Mouse (Mus musculus) inflammation-experienced regulatory T-cells, adult 6 months (primary cell): Measurements from ENCODE around the gene Tfeb. TPM values are rescaled to one million over a fixed set of nuclear protein-coding genes. Genes with fewer than 3 reads are reported as not detected.

Experiments
- ATAC-seq: one replicate; pipeline ENCODE4 v1.8.0; 2017
- polyA plus RNA-seq, 3 experiments: library from polyadenylated mRNA; unstranded; fragments of 100-300 nt; shearing (Covaris generic); gene quantifications; one replicate each; pipeline ENCODE4 v1.2.1; 2017

Tfeb gene
- polyA plus RNA-seq, 3 experiments from 2014 or later: 5.6 to 10.6 (median 6.5) TPM

DNA sequence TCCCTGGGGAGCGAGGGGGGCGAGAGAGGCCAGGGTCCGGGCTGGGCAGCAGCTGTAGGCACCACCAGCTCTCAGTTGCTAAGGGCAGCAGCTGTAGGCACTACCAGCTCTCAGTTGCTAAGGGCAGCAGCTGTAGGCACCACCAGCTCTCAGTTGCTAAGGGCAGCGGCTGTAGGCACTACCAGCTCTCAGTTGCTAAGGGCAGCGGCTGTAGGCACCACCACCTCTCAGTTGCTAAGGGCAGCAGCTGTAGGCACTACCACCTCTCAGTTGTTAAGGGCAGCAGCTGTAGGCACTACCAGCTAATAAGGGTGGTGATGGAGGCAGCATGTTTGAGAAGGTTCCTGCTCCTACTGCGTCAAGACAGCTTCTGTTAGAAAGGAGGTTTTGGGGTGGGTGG is 52.2 kb downstream of the Tfeb start:
- no peak for ATAC-seq

DNA sequence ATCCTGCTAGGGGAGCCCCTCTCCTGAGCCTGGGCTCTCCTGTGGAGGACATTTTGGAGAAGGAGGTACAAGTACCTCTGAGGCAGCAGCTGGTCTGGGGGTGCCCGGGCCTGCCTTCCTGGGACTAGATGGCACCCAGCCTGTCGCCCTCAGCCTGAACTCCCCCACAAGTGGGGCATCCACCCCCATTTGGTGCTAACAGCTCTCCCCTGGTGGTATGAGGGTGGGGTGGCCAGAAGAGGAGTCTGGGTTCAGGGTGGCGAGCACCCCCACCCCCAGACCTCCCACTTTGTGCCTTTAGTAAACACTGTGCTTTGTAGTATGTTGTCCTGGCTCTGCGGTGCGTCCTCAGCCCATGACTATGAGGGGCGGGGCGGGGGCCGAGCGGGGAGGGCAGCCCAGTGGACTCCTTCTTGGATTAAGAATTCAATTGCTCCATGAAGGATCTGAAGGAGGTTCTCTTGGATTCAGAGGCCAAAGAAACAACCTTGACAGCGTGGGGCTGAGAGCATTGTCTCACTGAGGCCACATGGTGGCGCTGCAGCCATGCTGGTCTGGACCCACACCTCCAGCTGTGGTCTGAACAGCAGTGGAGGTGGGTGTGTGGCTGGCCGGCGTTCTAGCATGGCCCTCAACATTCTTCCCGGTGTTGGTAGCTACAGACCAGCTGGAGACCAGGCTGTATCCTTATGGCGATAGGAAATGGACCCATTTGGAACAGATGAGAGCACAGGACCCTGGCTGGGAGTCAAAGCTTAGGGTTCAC is 55.5 kb downstream of the Tfeb start:
- no peak for ATAC-seq

DNA sequence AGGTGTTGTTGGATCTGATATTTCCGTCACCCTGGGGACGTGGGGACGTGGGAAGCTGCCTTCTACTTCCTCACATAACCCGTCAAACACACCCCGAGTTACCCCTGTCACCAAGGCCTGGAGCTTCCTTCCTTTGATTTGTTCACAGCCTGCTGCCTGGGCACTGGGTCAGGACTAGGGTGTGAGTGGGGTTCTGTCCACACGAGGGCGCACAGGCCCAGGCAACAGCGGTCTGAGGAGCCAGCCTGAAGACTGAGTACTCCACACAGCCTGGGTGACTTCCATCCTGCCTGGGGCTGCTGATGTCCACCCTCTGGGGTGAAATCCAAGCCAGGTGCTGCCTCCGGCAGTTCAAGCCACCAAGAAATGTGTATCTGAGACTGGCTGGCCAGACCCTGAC is 56.5 kb downstream of the Tfeb start:
- peak; percentile 82 for ATAC-seq

DNA sequence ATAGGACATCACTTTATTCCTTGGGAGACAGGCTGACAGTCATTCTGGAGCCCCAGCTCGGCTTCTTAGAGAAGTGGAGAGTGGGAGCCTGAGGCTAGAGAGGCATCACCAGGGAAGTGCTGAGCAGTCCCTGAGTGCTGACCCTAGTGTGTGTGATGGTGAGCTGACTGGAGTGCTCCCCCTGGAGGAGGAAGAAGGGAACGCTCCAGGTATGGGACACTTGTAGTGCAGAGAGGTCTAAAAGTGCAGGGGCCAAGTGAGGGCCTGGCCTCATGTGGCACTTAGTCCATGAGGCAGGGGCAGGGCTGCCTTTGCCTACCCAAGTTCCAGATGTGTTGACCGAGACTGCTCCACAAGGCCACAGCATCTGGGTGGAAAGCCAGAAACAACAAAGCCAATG is 58.6 kb downstream of the Tfeb start:
- ATAC-seq: no peak

DNA sequence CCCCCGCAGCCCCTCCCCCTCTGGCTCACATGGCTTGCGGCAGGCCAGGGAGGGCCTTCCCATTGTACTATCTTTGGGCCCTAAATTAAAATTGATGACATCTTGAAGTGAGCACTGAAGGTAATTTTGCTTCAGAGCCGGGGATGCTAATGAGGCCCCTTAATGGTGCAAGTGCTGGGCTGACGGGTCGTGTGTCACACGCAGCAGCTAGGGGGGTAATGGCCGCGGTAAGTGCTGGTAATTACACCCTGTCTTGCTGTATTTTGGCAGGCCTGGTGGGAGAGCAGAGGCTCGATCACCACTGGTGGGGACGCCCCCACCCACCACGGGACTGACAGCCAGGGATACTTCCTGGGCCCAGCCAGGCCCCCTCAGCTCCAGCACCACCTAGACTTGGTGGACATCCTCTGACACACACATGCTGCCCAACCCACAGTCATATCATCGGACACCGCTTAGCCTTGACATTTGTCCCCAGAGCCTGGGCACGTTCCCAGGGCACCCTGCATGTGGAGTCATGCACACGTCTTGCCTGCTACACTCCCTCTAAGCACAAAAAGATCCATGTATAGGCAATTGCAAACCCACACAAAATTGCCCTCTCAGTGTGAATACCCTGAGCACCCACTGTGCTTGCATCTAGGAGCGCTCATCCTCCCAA is 59.5 kb downstream of the Tfeb start:
- no peak for ATAC-seq

DNA sequence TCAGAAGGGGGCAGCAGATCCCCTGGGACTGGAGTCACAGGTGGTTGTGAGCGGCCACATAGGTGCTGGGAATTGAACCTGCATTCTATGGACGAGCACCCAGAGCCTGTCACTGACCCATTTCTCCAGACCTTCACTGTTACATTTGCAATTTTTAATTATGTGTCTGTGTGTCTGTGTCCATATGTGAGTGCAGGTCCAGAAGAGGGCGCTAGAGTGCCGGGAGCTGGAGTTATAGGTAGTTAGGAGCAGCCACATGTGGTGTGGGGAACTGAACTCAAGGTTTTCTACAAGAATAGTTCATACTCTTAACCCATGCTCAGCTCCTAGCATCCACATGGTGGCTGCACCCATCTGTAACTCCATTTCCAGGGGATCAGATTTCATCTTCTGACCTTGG is 60.1 kb downstream of the Tfeb start:
- no peak for ATAC-seq

DNA sequence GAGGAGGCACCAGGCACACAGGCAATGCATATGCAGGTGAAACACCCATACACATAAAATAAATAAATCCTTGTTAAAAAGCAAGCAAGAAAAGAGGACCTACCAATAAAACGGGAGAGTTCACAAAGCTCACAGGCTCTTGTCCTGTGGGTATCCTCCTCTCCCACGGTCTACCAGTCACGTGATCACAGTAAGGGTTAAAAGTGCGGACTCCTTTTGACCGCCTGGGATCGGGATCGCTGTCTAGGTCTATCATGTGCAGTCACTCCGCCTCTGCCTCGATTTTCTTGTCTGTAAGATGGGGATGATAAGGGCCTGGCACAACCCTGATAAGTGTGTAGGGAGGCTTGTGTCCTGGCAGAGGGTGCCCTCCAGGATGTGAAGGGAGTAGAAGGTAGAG is 60.6 kb downstream of the Tfeb start:
- ATAC-seq: no peak

DNA sequence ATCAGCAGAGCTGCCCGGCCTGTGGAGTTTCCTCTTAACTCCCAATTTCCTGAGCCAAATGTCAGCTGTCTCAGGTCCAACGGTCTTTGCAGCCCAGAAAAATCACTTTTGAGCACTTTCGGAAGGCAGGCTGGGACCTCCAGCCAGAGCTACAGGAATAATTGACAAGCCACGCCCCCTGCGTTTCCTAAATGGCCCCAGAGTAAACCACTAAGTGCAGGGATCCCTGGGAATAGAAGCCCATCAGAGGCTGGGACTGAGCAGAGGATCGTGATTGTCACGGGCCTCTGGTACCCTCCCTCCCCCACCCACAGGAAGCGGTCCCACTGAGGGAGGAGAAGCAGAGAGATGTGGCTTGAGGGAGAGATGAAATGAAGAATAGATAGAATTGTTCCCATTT is 66.0 kb downstream of the Tfeb start:
- no peak for ATAC-seq

DNA sequence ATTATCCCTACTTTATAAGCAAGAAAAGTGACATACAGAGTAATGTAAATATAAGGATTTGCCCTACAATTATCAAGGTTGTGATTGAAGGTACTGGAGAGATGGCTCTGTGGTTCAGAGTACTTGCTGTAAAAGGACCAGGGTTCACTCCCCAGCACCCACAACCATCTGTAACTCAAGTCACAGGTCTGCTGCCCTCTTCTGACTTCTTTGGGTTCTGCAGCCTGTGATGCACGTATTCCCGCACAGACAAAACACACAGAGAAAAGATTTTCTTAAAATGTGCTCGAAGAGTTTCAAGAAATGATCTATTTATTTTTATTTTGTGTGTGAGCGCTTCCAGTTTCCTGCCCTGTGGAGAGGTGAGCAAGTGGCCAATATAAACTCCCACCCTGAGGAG is 66.8 kb downstream of the Tfeb start:
- no peak for ATAC-seq

DNA sequence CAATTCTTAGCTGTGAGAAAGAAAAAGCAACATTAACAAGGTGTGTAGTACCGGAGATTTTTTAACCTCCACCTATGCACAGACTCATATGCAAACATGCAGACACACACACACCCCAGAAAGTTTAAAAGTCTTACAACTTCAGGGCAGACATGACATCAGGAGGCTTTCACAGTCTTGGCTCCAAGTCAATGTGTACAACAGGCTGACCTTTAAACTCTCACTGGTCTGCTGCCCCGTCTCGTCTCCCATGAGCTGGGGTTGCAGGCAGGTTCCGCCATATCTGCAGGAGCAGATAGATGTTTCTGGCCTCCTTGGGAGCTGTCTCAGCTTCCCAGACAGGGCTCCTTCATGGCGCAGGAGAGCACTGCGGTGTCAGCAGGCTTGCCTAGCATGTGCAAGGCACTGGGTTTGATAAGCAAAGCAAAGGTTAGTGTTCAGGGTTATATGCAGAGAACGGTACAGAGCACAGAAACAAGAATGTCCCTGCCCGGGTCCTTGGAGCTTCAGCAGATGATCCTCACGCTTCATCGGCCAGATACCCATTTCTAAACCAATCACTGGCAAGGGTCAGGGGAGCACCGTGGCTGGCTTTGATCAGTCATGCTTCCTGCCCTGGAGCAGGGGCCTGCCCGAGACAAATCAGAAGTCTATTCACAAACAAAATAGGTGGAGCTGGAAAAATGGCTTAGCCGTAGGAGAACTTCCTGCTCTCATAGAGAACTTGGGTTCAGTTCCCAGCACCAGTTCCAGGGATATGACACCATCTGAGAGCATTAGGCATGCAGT is 68.4 kb downstream of the Tfeb start:
- ATAC-seq: no peak

DNA sequence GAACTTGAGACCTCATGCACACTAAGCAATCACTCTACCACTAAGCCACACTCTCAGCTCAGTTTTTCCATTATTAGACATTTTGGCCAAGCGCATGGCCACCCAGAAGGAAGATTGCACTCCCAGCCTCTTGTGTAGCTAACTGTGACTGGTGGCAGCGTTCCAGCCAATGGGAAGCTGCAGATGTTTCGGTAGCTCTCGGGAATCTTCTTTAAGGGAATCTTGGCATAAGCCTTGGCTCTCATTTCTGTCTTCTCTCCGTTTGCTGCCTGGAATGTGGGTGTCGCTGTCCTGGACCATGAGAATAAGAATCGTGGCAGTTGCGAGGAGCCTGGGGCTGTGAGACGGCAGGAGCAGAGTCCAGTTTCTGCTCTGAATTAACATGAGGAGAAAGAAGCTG is 69.4 kb downstream of the Tfeb start:
- no peak for ATAC-seq

DNA sequence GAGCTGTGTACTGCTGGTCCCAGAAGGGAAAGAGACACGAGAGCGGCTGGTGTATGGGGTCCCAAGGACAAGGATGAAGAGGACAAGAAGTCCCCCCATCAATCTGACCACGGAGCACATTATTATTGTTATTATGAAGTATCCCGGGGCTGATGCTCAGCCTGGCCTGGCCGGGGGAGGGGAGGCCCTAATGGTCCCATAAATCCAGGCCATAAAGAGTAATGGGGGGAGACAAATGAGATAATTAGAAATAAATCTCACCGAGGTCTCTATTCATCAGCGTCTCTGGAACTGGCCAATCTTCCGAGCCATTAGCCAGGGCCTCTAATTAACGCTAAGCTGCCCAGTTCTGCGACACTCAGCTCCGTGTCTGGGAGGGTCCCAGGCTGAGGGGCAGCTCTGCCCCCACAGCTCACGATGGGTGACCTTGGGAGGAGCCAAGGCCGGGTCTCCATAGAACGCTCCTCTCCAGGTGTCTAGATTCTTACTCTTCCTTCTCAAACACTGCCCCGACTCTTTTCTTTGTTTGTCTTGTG is 74.5 kb downstream of the Tfeb start:
- ATAC-seq: no peak

DNA sequence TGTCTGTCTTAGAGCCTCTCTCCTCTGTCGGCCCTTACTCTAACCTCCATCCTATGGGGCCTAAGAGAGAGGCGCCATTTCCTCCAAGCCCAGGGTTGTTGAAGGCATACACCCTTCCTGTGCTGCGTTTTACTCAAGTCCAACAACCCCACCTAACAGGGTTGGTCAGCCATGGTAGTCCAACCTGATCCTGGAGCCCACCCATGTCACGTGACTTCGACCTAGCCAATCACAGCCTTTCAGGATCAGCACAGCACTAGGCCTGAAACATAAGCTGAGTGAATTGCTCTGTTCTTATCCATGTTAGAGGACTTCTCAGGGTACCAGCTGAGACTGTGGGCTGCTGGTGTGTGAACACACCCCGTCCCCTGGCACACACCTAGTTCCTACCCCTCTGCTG is 75.4 kb downstream of the Tfeb start:
- ATAC-seq: no peak

DNA sequence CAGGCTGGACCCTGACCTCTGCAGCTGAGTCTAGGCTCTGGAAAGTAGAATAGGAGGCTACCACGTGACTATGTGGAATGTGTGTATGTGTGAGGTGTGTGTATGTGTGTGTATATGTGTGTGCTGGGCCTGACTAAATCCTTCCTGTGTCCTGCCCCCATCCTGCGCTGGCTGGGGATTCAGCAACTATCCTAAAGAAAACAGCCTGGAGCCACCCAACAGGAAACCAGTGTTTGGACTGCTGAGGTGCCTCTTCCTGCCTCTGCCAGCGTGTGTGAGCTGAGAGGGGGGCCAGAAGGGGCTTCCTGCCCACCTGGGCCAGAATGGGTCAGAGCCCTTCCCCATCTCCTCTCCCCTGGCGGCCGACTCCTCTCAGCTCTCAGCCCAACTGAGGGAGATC is 76.8 kb downstream of the Tfeb start:
- ATAC-seq: no peak

DNA sequence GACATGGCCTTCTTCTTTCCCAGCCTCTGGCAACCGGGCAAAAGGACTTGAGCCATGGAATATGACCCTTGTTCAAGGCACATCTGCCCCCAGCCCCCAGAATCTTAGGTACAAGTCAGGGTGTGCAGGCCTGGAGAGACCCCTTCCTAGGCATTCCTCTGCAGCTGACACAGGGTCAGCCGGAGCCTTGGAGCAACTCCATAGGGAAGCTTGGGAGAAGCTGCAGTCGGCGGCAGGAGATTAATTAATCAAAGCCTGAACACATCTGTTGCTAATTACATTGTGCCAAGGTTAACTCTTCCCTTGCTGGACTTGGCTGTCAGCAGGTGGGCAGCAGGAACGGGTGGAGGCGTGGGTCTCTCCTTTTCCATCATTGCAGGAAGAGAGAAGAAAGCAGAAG is 77.7 kb downstream of the Tfeb start:
- no peak for ATAC-seq

DNA sequence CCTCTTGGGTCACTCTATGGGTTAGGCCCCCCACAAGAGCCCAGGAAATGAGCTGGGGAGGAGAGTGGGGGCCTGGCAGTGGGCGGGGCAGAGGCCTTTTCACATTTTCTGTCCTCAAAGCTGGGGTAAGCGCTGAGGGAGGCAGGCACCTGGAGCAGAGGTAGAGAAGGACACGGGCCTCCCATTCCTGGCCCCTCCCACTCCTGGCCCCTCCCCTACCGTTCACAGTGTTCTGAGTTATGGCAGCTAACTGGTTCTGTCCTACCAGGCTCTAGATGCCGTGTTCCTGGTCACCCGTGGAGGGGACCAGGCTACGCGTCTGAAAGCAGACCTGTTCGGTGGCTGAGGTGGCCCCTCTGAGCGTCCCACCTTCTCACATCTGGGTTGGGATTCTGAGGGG is 78.6 kb downstream of the Tfeb start:
- ATAC-seq: no peak

DNA sequence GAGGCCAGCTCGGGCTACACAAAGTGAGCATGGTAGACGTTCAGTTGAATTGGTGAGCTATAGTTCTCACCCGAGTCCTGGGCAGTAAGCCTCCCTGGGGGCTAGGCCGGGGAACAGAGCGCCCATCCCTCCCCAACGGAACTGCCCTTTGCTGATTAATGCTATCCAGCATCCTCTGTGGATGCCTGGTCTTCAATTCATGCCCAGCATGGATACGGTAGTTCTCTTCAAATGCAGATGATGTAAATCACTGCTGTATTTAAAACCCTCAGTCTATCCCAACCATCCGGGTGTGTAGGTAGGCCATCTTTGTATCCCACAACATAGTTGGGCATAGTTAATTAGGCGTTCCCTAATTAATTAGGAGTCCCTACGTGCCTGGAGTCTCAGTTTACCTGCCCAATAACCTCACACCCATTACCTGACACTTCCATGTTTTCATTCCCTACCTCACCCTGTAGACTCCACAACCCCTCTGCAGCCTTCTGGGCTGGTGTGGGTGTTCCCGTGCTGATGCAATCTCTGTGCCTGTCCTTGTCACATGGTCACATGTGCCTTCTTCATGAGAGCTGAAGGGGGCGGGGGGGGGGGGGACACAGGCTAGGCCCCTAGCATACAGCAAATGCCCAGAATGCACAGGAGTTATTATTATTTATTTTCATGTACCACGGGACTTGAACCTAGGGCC is 81.4 kb downstream of the Tfeb start:
- no peak for ATAC-seq

DNA sequence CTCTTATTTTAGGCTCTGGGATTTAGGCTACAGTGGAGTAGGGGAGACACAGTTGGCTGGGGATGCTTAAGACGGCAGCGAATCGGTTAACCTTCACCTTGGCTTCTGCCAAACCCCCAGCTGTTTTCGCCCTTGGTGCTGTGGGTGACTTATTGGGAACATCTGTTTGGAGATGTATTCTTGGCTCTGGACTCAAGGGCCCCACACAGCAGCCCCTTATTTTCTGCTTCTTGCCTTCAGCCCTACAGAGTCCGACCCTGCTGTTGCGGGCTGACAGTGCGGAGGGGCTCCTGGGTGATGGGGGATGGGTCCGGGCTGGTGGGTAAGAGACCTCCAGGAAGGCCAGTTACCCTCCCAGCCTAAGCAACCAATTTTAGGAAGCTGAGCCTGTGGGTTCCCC is 84.5 kb downstream of the Tfeb start:
- ATAC-seq: no peak

DNA sequence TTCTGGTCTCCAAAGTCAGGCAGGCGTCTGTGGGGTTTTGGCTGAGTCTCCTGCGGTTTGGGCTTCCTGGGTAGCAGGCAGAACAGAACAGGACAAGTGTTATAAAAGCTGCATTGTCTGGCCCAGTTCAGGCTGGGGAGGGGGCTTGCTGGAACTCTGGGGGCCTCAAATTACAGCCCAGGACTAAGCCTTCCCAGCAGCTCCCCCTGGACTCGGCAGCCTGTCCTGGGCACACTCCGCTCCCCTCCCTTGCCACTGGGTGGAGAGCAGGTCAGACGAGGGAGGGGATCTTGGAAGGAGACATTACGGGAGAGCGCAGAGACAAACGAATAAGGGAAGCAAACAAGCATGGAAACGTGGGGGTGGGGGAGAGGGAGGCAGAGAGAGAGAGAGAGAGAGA is 94.3 kb downstream of the Tfeb start:
- no peak for ATAC-seq

DNA sequence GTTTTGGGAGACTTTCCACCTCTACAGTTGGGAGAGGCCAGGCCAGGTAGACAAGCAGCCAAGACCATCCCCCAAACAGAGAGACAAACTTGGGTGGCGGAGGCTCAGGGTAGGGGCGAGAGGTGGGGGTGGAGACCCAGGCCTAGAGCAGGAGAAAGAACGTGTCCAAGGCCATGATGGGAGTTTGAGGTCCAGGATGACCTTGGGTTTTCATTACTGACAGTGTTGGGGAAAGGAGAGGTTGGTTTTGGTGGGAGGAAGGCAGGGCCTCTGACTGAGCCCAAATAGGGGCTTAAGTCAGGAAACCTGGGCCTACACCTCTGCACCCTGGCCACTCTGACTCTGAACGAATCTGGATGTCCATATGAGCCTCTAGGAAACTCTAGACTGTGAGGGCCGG is 94.9 kb downstream of the Tfeb start:
- no peak for ATAC-seq

DNA sequence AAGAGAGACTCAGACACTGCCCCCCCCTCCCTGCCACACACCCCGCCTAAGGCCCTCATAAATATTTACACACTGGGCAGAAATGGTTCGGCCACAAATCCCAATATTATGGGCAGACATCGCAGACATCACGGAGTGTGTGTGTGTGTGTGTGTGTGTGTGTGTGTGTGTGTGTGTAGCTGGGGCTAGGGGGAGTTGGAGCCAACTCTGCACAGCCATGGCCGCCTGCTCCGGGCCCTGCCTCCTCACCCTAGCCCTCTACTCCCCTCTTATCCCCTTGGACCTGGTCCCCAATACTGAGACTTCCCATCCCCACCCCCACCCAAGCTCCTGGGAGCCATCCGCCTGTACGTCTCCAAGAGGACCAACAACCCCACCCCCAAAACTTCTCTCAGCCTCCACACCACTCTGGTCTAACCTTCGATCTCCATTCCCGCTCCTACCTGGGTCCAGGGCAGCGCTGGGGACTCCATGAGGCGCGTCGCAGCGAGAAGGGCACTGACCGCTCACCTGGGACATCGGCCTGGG is 95.7 kb downstream of the Tfeb start:
- ATAC-seq: no peak

DNA sequence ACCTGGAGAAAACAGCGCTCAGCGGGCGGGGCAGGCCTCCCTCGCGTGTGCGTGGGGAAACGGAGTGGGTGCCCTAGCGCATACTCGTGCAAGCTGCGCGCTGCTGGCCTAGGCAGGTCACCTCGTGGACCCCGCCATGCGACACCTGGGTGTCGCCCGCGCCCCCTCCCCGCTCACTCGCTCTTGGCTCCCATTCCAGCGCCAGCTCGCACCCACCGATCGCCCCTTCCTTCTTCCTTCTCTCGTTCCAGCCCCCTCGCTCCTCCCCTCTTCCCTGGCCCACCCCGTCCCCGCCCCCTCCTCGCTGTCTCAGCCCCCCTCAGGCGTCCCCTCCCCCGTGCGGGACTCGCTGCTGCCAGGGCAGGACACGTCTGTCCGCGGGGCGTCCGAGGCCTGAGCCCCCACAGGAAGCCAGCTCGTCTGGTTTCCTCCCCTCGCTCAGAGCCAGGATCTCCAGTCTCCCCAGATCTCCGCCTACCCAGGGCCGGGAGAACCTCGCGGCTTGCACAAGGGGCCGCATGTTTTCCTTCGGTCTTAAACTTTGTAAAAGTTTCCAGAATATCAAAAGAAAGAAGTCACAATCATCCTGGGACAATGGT is 96.3 kb downstream of the Tfeb start:
- ATAC-seq: no peak
